Mouse (Mus musculus) cortical plate, adult 2 months (tissue): ENCODE results near the gene Brd3os.

Experiments used
- CTCF ChIP-seq: fragments of 200-500 bp; IDR thresholded peaks from 2 replicates; pipeline ENCODE4 v1.5.1; 2011; ENCODE audit warnings: mild to moderate bottlenecking, control low read depth, low read length; ENCODE audit not compliant: insufficient read depth; ENCODE audit errors: extremely low read depth
- POLR2A ChIP-seq: fragments of 200-500 bp; IDR thresholded peaks from 2 replicates; pipeline ENCODE4 v1.6.1; 2011; ENCODE audit warnings: mild to moderate bottlenecking, low read length, control low read depth; ENCODE audit not compliant: insufficient read depth; ENCODE audit errors: extremely low read depth

DNA sequence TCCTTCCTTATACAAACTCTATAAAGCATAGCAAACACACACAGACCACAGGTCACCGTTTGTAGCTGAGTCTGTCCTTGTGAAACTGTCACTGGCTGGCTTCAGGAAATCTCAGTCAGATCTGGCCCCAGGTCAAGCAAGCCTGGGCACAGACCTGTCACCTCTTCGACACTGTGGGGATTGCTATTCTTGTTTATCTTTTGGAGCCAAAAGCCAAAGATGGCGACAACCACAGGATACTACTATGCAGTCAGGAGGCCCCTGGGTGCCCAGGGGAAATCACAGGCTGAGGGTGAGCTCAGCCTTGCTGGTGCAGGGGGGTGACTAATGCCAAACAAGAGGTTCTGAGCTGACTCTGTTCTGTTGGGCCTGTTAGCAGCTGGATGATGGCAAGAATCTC lies 25.7 kb upstream of the Brd3os start:
- TF ChIP-seq POLR2A: no peak
- no peak for TF ChIP-seq CTCF
